Mouse (Mus musculus) mesoderm, embryonic 11.5 days (tissue): ENCODE measurements around the gene Pgghg.

Experiments used
- DNase-seq: peaks from one replicate; pipeline ENCODE4 v3.0.0-alpha.2; 2012; ENCODE audit warnings: low read depth, low spot score

The Pgghg gene

GRCm38 (mm10) chr7:140922398-140923069, 18.7 kb upstream of the Pgghg start:
- DNase-seq, result peak; percentile 35

- DNase-seq, result no peak
These were observed 18.0 kb upstream of the Pgghg start for GRCm38 (mm10) chr7:140923070-140923775.

DNA sequence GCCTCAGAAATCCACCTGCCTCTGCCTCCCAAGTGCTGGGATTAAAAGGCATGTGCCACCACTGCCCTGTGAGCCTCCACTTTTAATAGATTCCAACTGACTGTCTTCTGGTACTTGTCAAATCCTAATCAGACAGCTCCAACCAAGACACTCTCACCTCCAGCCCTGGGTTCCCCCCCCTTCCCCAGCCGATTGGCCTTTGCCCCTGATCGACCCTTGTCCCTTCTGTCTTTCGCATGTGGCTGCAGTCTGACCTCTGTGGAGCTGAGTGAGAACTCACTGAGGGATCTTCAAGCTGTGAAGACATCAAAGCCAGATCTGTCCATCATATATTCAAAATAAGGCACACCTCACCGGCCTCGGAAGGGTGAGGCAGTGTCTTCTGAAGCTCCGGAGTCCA, 14.0 kb upstream of the Pgghg start:
- DNase-seq, result no peak

DNA sequence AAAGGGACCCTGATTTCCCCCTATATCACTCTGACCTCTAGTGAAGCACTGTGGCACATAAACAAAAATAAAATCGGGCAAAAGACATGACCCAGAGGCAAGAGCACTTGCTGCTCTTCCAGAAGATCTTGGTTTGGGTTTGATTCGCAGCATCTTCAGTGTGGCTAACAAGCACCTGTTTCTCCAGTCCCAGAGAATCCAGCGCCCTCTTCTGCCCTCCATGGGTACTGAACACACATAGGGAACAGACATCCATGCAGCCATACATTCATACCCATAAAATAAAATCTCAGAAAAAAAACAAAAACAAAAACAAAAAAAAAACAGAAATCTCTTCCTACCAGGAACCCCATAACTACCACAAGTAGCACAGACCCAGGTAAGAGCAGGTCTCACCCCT, 2.8 kb upstream of the Pgghg start:
- no peak for DNase-seq

DNA sequence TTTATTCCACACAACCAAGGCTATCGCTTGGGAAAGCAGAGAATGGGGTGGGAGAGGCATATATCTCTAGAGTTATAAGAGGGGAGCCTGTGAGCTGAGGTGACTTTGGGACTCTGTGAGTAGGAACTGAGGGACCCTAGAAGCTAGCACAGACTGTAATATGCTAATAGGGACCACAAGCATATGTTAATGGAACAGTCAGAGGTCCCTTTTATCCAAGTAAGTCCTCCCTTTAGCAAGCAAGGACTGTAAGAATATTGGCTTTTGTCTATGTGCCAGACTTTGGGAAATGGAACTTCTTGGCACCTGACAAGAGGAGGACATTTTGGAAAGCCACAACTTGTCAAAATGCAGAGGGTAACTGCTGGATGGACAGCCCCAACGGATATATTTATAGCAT, 2.3 kb upstream of the Pgghg start:
- DNase-seq, result no peak

DNA sequence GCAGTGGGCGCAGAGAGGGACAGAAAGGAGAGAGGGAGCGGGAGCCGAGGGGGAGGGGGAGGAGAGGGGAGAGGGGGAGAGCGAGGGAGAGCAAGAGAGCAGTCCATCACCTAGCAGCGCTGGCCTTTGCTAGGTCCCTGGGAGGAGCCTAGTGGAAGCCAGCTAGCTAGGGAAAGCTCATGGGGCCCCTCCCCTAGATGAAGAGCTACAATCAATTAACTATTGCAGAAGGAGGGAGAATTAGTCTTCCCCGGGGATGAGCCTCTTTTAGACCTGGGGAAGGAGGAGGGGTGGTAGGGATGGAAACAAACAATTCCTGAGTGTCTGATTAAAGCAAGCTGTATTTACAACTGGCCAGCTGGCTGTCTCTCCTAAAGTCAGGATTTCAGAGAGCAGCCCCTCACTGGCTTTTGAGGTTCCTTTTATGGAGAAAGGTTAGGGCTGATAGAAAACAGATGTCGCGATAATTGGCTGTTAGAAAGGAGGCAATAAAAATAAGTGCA, 1.5 kb upstream of the Pgghg start:
- peak; percentile 60 for DNase-seq

DNA sequence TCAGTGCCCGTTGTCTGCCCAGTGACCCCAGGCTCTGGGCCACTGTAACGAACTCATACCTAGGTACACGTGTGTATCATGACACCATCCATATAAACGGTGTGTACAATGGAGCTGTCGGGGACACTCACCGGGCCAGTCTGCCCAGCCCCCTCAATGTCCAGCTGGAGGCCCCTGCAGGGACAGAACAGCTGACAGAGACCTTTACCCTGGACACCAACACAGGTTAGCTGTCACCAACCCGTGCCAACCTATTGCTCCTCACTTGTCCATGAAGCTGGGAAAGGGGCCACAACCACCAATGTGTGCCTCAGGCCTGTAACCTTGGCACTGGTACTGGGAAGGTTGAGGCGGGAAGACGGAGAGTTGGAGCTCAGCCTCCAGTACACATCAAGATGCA, 1.1 kb downstream of the Pgghg start:
- no peak for DNase-seq

- DNase-seq, result no peak
These were observed 1.6 kb downstream of the Pgghg start for GRCm38 (mm10) chr7:140942811-140943210.

GRCm38 (mm10) chr7:140943356-140943755, 2.2 kb downstream of the Pgghg start:
- DNase-seq, result no peak

DNA sequence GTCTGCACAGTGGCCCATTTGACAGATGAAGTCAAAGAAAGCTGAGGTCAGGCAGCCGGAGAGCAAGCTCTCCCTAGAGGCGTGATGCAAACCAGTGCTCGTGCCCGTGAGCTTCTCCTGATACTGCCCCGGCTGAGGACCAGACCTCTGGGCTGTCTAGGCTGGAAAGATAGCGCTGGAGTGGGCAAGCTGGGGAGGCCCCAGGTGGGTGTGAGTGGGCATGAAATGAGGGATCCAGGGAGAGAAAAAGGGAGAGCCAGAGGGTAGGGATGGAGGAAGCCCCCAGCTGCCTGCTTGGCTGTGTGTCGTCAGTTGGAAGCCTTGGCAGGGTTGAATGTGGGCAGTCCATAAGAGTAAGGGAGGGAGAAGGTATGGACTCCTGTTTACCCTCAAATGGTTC, 3.0 kb downstream of the Pgghg start:
- no peak for DNase-seq

GRCm38 (mm10) chr7:140945247-140945646, 4.1 kb downstream of the Pgghg start:
- DNase-seq, result no peak

- DNase-seq, result no peak
These were observed 5.1 kb downstream of the Pgghg start for GRCm38 (mm10) chr7:140946311-140946710.

DNA sequence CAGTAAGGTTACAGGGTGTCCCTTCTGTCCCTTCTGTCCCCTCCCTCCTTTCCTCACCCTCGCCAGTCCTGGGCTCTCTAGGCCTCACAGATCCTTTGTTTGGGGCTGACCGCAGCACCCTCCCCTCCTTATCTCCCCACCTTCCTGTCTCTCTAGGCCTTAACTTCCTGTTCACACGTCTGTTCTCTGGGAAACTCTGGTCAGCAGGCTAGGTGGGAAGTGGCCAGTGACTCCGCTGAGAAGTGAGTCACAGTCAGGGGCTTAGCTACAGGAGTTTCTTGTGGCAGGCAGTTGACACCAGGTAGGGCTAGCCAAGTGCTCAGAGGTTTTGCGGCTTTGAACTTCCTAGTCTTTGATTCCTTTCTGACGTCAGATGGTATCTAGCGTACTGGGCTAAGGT, 5.8 kb downstream of the Pgghg start:
- no peak for DNase-seq

DNA sequence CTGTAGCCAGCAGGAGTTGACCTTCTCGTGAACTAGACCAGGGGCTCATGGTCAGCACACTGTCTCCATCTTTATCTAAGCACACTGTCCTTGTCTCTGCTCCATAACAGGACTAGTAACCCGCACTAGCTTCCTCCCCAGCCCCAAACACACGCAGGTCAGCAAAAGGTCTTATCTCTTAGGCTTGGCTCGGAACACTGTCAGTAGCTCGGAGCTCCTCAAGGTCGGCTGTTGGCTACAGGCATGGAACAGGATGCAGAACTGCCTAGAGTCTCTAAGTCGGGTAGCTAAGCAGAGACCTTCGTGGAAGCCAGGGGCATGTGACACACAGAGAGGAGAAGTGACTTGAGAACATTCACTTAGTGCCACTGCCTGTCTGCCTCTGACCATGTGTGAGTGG, 7.0 kb downstream of the Pgghg start:
- no peak for DNase-seq

DNA sequence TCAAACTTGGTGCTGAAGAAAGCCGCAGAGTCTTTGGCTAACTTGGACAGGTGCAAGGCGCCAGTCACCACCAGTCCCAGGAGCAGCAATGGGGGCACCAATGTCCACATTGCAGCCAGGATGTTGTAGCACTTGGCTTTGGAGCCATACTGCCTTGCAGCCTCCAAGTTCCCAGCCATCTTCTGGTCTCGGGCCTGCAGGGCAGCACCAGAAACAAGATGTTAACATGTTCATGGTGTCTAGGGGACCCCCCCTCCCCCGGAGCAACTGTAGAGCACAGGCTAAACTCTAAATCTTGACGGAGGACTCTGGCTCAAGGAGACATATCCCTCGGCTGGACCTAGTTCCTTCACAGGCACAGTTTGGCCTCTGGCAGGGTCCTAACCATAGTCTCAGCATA, 8.1 kb downstream of the Pgghg start:
- DNase-seq, result no peak

DNA sequence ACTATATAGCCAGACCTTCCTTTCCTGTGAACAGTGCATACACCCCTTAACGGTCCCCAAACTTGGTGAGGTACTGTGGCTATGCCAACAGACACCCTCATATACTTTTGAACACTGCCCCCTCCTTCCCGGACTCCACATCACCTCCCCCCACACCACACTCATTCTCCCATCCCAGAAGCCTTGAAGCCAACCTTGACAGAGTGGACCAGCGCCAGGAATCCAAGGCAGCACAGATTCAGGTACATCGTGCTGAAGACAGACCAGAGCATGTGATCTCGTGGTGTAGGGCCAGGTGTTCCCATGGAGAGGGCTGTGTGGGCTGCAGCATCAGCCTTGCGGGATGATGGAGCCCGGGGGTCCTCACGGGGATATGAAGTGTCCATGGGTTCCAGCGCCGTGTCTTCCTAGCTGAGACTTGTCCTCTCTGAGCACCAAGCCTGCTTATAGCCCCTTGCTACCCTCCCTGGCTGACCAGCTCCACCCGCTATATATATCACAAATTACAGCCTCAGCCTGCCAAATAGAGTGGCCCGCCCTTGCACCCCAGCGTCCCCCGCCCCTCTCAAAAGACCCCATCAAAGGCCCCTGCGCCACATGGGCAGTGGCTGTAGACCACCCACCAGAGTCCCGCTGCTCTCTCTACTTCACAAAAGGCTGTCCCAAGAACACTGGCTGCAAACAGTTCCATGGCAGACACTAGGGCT, 8.8 kb downstream of the Pgghg start, which contains the start of gene Ifitm5:
Ifitm5 (minus strand) TSS at position 468 of the 707 bp plus-strand sequence.
- no peak for DNase-seq

DNA sequence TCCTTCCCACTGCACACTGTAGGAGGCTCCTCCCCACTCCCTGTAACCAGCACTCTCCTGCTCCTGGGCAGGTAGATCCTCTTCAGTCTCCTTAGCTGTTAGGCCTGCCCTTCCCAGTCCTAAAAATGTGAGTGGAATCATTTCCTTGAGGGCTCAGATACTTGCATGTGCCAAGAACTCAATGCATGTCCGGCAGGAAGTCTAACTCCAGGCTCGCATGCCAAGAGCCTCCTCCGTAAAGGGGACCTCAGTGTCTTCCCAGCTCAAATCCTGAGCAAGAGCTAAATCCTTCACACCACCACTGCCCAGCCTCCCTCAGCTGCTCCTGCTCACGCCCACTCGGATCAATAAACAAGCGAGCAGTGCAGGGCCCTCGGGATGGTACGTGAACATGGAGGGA, 9.9 kb downstream of the Pgghg start:
- no peak for DNase-seq

- DNase-seq, result no peak
These were observed 10.6 kb downstream of the Pgghg start for GRCm38 (mm10) chr7:140951765-140952164.

- DNase-seq, result no peak
These were observed 11.2 kb downstream of the Pgghg start for GRCm38 (mm10) chr7:140952441-140952840.

- DNase-seq, result no peak
These were observed 11.9 kb downstream of the Pgghg start for GRCm38 (mm10) chr7:140953133-140953532.

DNA sequence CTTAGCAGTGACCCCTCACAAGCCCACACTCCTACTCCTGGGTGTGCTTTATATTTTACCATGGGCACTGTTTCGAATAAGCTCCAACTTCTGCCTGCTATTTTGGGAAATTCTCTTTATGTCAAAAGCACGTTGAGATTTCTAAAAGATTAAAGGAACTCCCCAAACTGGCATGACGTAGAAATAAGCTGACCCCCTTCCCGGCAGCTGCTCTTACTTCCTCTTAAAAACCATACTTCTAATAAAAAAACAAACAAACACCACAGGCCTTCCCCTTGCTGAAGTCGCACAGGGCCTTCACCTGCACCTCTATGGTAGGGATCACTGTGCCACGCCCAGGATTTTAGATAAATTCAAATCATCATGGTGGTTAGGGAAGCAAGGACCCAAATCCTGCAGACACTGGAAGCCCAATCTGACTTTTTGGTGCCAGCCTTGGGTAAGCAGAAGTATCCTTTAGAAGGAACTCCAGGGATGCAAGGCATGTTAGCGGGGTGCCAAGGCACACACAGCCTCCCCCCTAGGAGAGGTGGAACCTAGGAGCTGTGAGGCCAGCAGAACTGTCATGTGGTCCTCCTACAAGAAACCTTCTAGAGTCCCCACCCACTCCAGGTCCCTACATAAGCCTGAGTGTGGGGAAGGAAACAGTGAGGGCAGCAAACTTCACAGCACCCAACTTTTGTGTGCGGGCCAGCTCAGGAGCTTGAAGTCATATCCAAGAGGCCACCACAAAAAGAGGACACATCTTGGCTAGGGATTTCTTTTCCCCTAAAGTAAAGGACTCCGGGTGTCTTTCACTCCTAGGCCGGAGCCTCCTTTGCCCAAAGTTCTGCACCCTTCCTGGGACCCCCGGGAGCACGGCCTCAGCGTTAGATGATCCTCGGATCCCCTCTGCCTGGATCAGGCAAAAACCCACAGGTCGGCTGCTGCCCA, 12.9 kb downstream of the Pgghg start:
- DNase-seq, result no peak

- DNase-seq, result no peak
These were observed 13.5 kb downstream of the Pgghg start for GRCm38 (mm10) chr7:140954733-140955071.
